ENCODE assay signal across 14 mouse cellular contexts in the genomic region with DNA sequence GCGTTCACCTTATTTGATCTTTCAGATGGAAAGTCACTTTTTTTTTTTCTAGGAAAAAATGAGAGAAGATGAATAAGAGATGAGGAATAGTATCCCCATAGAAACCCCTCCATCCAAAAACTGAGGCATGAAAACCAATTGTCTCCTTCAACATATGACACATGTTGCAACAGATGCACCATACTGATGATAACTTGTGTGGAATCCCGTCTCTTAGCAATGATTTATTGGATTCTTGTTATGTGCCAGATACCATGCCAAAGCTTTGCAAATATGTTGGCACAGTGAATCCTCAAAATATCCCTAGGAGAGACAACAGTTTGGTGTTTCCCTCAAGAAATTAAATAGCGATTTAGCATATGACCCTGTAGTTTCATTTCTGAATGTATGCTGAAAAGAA.
"Had no signal": no experiment of that assay in that cellular context is flagged by ENCODE, and none has a peak within 500 bp of the region (broad histone marks: within the 10 kb centered on the region; RNA-seq: fewer than 3 reads in every experiment).

No protein-coding gene starts in this region.

- H3K27me3 ChIP-seq: kidney, embryonic 15.5 days; limb, embryonic 15.5 days; neural tube, embryonic 12.5 days had no signal

- H3K4me3 ChIP-seq: kidney, embryonic 15.5 days; limb, embryonic 15.5 days; liver, embryonic 12.5 days; megakaryocyte, embryonic 14.5 days; midbrain, embryonic 15.5 days; neural tube, embryonic 12.5 days had no signal

- H3K9ac ChIP-seq: kidney, embryonic 15.5 days; limb, embryonic 15.5 days; liver, embryonic 12.5 days; lung, embryonic 14.5 days; midbrain, embryonic 15.5 days; neural tube, embryonic 12.5 days had no signal

- H3K4me1 ChIP-seq: kidney, embryonic 15.5 days; megakaryocyte, embryonic 14.5 days; midbrain, embryonic 15.5 days; neural tube, embryonic 12.5 days had no signal

- H3K36me3 ChIP-seq: kidney, embryonic 15.5 days; limb, embryonic 15.5 days; liver, embryonic 12.5 days; midbrain, embryonic 15.5 days; neural tube, embryonic 12.5 days had no signal

- DNase-seq: kidney, adult 18-20 months; kidney, postnatal 25 days; lung, embryonic 14.5 days; lung, postnatal 10 days; thymus, adult 2 months; thymus, postnatal 25 days had no signal

- H3K27ac ChIP-seq: kidney, embryonic 15.5 days; limb, embryonic 15.5 days; liver, embryonic 12.5 days; macrophage; midbrain, embryonic 15.5 days; neural tube, embryonic 12.5 days; stomach, postnatal 0 days had no signal
